Mouse (Mus musculus): Measurements from ENCODE around the gene Dhx35.

GRCm38 (mm10) chr2:158829746-158830145 is 35.1 kb downstream of the Dhx35 start:
- TF ChIP-seq CTCF (IDR thresholded peaks at IDR 0.05; ENCODE audit: low read depth, low read length) (no peak), POLR2A (IDR thresholded peaks at IDR 0.05; ENCODE audit: extremely low read depth, insufficient read depth, low read length) (no peak)

All from liver, adult 2 months (tissue).